Mouse (Mus musculus) MN1 (cell line): ENCODE results near the gene Stox2.
"Not testable (repeated sequence)": the region's sequence is repeated elsewhere in the genome, so short reads cannot be mapped to it uniquely, and the experiment has no call there.

ENCODE experiments used
- DNase-seq: peaks from one replicate; pipeline ENCODE4 v3.0.0-alpha.2; 2016; ENCODE audit warnings: low spot score

Stox2 gene

DNA sequence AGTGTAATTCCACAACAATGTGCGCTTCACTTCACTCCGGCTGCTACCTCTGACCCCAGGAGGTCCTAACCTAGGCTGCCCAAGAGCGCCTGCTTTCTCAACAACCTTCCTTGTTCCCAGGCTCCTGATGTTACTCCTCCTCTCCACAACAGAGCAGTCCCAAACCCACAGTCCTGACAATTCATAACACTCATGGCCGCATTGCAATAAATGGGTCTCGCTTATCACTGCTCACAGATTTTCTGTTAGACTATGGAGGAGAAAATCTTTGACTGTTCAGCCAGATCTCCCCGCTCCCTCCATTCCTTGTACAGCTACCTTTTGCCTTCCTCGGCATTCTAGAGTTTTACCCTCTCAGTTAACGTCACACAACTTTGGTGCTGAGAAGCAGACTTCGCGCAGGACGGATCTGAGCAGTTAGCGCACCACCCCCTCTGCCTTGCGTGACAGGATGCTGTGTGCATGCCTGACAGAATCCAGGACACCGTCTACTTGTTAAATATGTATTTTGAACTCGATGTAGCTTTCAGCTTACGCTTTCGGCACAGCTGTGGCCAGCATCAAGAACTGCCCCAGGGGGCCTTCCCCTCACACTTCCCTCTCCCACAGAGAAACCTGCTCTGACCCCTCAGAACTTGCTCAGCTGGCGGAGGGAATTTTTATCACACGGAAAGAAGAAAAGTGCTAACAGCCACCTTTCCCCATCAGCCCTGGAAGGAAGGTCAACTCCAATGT, at the start of gene Stox2:
Stox2 (minus strand) TSS at position 51 of the 735 bp plus-strand sequence.
- no peak for DNase-seq

DNA sequence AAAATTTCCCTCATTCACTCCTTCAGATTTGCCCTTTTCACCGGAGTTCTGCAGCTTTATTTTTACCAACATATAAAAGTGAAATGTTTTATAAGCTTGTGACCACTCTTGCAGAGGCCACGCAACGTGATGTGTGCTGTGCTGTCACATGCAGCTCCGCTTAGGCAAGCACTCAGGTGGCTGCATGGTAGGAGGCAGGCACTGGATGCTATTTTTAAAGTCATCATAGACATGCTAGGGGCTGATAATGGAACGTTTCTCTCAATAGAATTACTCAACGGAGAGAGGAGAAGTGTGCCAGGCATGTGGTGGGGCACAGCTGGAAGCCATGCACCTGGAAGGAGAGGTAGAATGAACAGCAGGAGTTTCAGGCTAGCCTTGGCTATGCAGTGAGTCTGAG, 49.3 kb upstream of the Stox2 start:
- DNase-seq: no peak

DNA sequence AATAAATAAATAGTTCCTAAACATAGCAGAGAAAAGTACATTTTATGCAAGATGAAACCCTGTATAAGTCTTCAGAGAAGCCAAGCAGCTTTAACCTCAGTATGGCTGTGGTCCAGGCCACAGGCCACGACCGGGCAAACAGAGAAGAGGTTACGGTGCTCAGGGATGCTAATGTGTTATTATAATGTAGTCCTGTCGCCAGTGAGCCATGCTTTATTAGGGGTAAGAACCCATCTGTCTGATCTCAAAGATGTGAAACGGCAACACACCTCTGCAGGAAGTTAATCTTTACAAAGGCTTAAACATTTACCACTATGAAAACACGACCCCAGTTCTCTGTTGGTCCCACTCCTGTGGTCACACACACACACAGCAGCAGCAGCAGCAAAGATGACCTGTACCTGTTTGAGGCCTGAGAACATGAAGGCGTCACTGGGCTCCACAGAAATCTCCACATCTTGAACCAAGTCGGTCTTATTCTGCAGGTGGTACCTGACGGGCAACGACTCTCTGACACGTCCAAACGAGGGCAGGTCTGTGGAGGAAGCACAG, 48.5 kb upstream of the Stox2 start:
- DNase-seq: no peak

DNA sequence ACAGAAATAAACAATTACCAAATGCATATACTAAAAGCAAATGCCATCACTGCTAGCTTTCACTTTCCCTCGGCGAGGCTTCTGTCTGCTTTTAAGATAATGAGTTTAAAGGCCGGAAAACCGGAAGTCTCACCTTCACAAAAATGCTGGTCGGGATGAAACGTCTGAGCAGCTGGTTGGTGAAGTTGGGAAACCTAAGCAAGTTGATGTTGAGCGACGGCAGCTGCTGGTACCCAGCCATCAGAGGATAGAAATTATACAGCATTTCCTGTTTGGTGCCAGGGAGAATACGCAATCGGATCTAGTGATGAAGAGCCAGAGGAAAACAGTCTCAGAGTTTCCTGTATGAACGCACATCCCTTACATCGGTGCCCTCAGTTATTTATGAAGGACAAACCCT, 46.9 kb upstream of the Stox2 start:
- DNase-seq: no peak

DNA sequence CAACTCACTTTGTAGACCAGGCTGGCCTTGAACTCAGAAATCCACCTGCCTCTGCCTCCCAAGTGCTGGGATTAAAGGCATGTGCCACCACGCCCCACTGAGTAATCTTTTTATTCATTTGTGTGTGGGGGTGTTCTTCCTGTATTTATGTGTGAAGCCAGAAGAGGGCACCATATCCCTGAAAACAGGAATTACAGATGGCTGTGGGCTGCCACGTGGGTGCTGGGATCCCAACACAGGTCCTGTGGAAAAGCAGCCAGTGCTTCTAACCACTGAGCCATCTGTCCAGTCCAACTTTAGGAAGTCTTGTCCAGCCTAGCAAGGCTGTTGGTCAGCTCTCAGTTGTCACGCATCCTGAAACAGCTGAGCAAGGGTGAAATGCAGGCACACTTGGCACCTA, 41.1 kb upstream of the Stox2 start:
- no peak for DNase-seq

DNA sequence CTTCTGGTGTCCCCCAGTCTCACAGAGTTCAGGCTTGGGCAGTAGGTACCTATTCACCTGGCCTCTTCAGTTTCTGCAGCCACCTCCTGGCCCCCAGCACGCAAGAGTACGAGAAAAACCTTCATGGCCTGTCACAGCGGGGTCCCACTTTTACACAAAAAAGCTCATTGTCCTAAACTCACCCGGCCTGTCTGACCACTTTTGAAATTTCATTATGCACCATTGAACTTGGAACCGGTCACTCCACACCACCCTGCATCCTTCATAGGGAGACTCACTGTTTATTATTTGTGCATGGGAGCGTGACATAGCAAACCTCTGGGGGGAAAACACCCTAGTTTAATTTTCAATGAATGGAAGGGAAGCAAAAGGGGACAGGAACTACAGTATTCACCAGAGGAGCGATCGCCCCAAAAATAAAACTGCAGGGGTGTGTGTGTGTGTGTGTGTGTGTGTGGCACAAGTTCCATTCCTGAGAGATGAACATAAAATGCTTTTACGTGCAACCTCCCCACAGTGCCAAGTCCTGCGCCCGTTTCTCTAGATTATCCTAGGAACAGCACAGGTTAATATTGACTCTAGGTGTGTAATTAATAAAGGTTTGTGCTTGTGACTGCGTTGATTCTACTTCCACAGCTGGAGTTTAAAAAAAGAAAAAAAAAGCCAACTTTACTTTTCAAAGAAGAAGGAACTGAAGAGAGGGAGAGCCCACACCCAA, 36.4 kb upstream of the Stox2 start:
- no peak for DNase-seq

DNA sequence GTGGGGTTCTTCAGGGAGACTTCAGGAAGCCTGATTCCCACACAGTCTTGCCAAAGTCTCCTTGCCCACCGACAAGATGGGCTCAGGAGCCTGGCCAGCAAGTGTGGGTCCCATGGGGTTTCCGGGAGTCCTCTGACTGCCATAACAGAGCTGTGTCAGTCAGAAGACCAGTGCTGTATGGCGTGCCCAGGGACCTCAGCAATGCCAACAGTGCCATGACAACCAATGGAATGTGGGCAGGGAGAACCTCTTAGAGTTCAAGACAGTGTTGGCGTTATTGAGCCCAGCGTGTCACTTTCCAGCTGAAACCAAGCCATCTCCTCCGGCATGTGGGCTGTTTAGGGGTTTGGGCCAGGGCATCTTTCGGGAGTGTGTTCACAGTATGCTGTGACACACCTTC, 33.9 kb upstream of the Stox2 start:
- DNase-seq: no peak

DNA sequence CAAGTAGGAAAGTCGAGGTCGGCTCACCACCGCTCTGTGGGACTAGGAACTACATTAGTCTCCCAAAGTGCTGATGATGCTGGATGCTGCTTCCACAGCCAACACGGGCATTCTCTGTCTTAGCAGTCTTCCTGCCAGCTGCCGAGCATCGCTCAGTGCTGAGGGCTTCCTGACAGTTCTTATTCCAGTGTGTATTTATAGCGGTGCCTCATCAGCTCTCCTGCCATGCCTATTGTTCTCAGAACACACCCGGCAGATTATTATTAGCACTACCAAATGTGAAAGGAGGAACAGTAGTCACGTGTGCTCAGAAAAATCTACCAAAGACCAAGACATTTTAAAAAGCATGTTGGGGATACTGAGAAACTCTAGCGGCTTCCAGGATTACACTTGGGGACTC, 15.5 kb upstream of the Stox2 start:
- DNase-seq: no peak

DNA sequence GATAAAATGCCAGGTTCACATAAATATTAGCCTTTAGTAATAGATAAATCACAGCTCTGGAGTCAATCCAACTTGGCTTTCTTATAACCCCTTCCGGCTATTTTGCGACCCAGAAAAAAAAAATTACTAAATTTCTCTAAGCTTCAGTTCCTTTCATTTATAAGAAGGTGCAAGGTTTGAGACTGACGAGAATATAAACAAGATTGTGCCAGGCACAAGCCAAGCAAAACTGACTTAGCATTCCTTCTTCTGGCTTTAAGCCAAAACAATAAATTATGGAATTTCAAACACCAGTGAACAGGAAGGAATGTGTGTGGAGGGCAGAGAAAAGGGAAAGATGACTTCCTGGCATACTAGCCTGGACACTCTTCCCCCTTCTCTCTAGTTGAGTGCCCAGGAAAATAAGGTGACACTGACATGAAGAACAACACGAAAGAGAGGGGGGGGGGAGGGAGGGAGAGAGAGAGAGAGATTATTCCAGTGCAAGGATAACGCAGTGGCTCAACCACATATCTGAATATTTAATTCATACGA, 13.1 kb upstream of the Stox2 start:
- peak; percentile 56 for DNase-seq

DNA sequence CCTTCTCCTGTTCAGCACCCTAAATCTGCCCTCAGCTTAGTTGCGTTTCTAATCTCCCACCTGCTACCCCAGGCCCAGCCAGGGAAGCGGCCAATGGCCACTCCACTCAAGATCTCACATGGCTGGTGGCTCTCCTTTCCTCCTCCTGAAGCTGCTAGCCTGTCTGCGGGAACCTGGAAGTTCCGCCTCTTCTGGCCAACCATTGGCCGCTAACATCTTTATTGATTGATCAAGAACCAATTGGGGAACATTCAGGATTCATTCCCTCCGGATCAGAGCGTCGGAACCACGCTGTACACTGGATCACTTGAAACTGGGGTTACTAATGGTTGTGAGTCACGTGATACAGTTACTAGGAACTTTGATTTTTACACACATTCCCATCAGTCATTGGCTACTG, 12.4 kb upstream of the Stox2 start:
- DNase-seq: peak; percentile 95

DNA sequence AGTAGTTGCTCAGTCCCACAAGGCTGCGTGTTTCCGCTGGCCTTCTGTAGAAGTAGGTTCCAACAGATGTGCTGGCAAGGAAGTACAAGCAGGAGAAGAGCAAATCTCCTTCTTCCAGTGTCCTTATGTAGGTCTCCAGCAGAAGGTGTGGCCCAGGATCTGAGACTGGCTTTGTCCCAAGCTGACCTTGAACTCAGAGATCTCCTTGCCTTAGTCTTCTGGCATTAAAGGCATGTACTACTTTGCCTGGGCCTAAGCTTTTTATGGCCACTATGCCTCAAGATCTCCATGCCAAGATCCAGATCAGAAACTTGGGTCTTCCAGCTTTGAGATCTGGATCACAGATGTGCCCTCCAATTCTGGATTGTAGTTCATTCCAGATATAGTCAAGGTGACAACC, 3.0 kb upstream of the Stox2 start:
- not testable (repeated sequence) for DNase-seq

DNA sequence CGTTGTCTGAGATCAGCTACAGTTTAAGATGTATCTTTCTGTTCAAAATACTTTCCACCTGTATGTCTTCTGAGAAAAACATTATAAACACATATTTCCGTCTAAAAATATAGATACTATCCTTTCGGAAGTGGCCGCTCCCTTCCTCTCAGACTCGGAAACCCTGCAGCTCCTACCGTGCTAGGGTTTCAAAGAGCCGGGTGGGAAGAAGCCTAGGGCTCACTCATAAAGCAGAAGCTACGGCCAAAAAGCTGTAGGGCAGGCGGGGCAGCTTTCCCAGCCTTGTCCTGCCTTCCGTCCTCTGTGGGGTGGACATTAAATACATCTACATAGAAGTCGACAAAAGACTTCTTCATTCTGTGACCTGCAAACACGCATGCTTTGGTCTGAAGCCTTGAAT, 6.9 kb downstream of the Stox2 start:
- no peak for DNase-seq

DNA sequence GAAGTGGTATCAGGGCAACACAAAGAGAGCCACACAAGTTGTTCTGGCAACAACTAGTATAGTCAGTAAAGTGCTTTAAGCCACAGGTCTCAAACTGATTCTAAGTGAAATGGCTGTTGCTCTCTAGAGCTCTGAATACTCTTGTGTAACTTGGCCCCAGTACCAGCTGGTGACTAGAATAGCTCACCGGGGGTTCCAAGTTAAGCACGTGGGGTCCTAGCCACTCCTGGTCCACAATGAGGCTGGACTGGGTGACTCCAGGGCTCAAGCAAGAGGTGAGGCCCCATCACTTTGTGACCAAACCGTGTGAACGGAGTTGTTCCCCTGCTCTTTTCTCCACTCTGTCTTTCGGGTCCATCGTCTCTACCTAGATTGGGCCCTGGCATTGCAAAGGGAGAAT, 8.2 kb downstream of the Stox2 start:
- DNase-seq: no peak

DNA sequence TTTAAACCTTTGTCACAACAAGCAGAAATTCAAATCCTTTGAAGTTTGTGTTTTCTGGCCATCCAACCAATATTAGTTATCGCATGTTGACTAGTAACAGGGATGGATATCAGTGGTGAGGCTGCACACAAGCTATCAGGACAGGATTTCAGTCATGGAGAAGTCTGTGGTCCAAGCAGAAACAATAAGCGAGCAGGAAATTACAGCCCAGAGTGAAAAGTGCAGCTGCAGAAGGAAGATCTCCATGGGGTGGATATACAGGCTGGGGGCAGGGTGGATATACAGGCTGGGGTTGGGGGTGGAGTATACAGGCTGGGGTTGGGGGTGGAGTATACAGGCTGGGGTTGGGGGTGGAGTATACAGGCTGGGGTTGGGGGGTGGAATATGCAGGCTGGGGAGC, 10.3 kb downstream of the Stox2 start:
- no peak for DNase-seq

DNA sequence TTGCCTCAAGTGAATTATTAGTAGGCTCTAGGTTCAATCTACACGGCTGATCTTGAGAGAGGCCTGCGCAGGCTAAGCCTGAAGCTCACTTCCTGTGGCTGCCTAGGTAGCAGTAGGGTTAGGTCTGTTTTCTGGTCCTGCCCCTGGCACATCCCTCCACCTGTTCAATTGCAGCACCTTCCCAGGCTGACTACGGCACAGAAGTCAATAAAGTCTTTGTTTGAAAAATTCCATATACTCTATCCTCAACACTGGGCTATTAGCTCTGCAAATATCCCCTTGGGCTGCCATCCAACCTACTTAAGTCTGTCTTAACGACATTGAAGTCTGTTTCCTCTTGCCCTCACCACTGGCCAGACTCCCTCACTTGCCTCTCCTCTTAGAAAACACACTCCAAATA, 10.8 kb downstream of the Stox2 start:
- no peak for DNase-seq

DNA sequence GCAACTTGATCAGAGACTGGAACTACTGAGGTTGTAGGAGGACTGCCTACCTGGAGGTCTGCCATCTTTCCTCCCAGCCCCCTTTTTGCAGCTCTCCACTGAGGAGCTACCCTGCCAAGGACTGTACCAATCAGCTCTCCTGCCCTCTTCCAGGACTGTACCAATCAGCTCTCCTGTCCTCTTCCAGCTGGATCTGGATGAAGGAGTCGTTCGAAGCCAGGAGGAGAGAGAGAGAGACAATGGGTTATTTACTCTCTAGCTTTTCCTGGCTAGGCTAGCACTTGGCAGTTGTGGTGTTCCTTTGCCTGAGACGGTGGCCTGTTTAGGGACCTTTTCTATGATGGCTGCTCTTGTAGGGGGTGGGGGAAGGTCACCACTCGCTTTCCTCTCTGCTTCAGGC, 14.9 kb downstream of the Stox2 start:
- peak; percentile 48 for DNase-seq

DNA sequence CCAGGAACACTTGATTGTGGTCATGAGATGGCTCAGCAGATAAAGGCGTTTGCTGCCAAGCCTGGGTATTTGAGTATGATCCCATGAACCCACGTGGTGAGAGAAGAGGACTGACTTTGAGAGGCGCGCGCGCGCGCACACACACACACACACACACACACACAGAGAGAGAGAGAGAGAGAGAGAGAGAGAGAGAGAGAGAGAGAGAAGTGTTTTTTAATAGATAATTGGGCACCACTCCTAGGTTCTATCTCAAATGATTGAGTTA, 32.0 kb downstream of the Stox2 start:
- peak; percentile 66 for DNase-seq

DNA sequence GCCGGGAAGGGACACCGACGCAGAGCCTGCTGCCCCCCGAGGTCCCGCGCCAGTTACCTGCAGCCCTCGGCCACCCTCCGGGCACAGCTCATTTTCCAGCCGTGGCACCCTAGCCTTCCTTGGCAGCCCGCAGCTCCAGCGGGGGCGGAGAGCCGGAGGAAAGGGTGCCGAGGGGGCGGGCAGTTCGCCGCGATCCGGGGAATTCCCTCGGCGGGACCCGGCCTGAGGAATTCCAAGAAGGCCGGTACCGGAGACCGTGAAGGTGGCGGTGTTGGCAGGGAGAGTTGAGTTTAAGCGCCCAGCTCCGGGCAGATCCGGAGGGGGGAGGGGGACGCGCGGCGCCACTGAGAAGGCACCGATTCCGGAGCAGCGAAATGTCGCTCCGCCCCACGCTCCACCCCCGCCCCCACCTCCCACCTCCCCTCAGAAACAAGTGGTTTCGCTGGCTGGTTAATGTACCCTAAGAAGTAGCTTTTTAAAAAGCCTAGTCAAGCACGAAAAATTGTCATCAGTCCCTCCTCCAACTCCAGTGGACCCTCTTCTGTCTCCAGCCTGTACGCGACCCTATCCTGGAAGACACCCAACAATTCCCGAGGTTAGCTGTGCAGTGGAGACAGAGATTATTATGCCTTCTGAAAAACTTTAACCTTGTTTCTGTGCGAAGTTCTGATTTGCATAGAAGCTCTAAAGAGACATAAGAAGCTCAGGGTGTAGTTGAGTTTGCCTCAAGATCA, 32.5 kb downstream of the Stox2 start:
- peak; percentile 64 for DNase-seq

DNA sequence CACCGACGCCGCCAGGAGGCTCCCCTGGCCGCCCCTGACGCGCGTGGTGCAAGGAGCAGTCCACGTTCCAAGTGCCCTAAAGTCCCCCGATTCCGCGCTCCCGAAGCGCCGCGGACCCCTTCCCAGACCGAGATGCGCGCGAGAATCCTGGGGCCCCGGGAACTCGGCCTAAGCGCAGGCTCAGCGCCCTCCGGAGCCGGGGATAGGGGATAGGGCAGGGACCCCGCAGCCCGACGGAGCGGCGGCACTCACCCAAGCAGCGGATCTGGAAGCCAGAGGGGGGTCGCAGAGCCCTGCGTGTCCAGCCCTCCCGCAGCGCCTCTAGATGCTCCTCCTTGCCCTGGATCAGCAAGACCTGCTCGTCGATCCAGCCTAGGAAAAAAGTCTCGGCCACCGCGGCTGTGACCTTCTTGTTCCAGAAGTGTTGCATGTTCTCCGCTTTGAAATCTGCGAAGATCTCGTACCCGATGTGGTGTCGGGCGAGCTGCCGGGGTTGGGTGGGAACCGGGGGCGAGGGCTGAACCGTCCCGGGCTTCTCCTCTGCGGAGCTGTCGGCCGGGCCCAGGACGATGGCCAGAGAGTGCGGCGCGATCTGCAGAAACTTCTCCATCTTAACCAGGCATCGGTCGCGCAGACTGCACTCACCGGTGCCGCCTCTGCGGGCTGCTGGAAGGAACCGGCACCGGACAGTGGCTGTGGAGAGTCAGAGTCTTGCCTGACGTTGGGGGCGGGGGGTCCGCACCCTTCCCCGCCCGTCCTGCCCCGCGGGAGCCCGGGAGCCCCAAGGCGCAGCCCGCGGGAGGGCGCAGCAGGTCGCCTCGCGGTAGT, 33.3 kb downstream of the Stox2 start:
- DNase-seq: no peak

DNA sequence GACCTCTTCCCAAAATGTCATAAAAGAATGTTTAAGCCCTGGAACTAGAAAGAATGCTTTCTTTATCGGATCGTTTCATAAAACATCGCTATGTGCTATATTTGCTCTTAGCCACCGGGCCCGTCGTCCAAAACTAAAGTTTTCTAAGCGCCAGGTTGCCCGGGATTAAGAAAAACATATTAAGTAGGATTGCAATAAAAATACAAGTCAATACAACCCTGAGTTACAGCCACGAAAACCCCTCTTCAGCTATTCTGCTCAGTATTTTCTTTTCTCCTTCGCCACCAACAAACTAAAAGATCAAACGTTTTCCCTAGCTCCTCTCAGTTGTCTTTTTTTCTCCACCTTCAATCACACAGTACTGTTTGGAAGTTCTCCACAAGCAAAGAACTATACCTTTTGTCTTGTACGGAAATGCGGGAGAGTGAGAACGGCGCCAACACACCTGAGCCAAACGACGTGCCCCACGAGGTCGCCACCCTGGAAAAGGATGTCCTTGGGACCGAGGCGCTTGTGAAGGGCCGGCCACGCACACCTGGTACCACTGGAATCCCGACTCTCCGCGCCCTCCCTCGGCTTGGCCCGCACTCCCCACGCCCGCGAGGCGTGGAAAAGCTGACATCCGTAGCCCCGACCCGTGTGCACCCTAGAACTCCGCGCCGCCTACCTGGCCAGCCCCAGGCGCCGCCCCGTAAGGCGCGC, 34.0 kb downstream of the Stox2 start:
- no peak for DNase-seq

DNA sequence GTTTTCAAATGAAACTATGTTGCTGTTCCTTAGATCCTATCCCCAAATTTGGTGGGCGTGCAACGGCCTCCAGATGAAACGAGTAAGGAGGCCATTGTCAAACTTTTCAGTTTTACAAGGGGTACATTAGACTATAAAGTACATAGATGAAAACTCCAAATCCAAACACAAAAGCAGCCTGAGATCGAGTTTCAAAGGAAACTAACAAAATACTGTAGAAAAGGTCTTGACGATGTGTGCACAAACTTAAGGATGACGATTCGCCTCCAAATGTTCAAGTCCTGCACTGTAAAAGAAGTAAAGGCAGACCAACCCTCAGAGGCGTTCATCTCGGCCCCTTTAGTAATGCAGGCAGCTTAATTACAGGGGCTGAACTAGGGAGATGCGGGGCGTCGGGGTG, 34.8 kb downstream of the Stox2 start:
- DNase-seq: no peak
